Mouse (Mus musculus) kidney, embryonic 15.5 days (tissue): Measurements from ENCODE around the gene Gzme. TPM values are rescaled to one million over a fixed set of nuclear protein-coding genes. Genes with fewer than 3 reads are reported as not detected.
"Not testable (repeated sequence)": the region's sequence is repeated elsewhere in the genome, so short reads cannot be mapped to it uniquely, and the experiment has no call there.

ENCODE experiments used
- ATAC-seq: fragments of 200-750 bp; cut with Nextera tagmentation; replicated peaks from 2 replicates; pipeline ENCODE4 v1.8.0; 2017; ENCODE audit warnings: moderate TSS enrichment; ENCODE audit not compliant: low FRiP score
- H3K27ac ChIP-seq: fragments of 300-500 bp; sonication (generic); 2 replicates; pipeline ENCODE4 v1.5.1; 2015; ENCODE audit warnings: mild to moderate bottlenecking, inconsistent platforms
- H3K27me3 ChIP-seq: fragments of 300-500 bp; sonication (generic); 2 replicates; pipeline ENCODE4 v1.6.1; 2015; ENCODE audit warnings: inconsistent platforms
- H3K36me3 ChIP-seq: fragments of 300-500 bp; sonication (generic); 2 replicates; pipeline ENCODE4 v1.6.1; 2015; ENCODE audit warnings: inconsistent platforms
- H3K4me1 ChIP-seq: fragments of 300-500 bp; sonication (generic); 2 replicates; pipeline ENCODE4 v1.6.1; 2015; ENCODE audit warnings: inconsistent platforms
- H3K4me2 ChIP-seq: fragments of 300-500 bp; sonication (generic); 2 replicates; pipeline ENCODE4 v1.6.1; 2015; ENCODE audit warnings: moderate library complexity, mild to moderate bottlenecking, inconsistent platforms
- H3K4me3 ChIP-seq: fragments of 300-500 bp; sonication (generic); replicated peaks from 2 replicates; pipeline ENCODE4 v1.5.1; 2015; ENCODE audit warnings: mild to moderate bottlenecking, inconsistent platforms
- H3K9ac ChIP-seq: fragments of 300-500 bp; sonication (generic); 2 replicates; pipeline ENCODE4 v1.6.1; 2015; ENCODE audit warnings: mild to moderate bottlenecking, inconsistent platforms
- H3K9me3 ChIP-seq: fragments of 300-500 bp; sonication (generic); replicated peaks from 2 replicates; pipeline ENCODE4 v1.6.1; 2016; ENCODE audit warnings: inconsistent platforms
- WGBS: fragments of 180-500 bp; shearing (Covaris S2); methylation state at CpG from one replicate; pipeline ENCODE4 v1.1.7; 2015; ENCODE audit warnings: mixed read lengths; 5-methylcytosine and 5-hydroxymethylcytosine counted together
- polyA plus RNA-seq: library from polyadenylated mRNA; unstranded; fragments of >200 nt; fragmentation: Nextera tagmentation; extraction: Ambion mirVana; gene quantifications from 2 replicates; pipeline ENCODE4 v1.2.1, GENCODE M21; 2015

Gzme gene
- not detected in 2 replicates for polyA plus RNA-seq

DNA sequence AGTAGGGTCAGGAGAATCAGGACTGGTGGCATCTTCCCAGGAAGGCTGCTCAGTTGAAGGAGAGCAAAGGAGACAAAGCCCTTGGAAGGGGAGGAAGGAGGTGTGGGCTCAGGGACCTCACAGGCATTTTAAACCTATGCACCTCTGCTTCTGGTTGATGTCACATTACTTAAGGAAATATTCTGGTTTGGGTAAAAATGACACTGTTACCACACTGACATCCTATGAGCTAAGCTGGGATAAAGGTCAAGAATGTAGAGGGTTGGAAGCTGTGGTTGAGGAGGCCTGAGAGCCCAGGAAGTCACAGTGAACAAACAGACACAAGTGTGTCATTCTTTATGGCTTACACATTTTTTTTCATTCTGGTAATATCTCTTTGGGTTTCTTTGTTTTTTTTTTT, at the start of gene Gzme:
Gene Gzme, minus strand, starts transcription at position 101 of the 400 bp plus-strand sequence.
- no peaks in the 10 kb centered on the region for H3K36me3 ChIP-seq
- no peak within 1 kb of the TSS for H3K4me3 ChIP-seq
- H3K27me3 ChIP-seq = no peaks in the 10 kb centered on the region
- H3K27ac ChIP-seq = no peak within 1 kb of the TSS
- H3K9ac ChIP-seq = no peak within 1 kb of the TSS
- no peaks in the 10 kb centered on the region for H3K4me1 ChIP-seq
- no peaks in the 10 kb centered on the region for H3K9me3 ChIP-seq
- no peak within 1 kb of the TSS for H3K4me2 ChIP-seq
- no peak for ATAC-seq

GRCm38 (mm10) chr14:56168009-56168408, 47.6 kb upstream of the Gzme start:
- no peak overlapping the region for H3K4me2 ChIP-seq
- 74% methylated on average over 6 of the region's 6 CpGs for WGBS
- 0 out of 2 replicates have a peak, but pooled peaks cover 3% of the 10 kb centered on the region for H3K4me1 ChIP-seq
- no peak overlapping the region for H3K27ac ChIP-seq
- no peak overlapping the region for H3K9ac ChIP-seq
- H3K4me3 ChIP-seq = no peak overlapping the region
- no peaks in the 10 kb centered on the region for H3K36me3 ChIP-seq
- H3K27me3 ChIP-seq = no peaks in the 10 kb centered on the region
- no peaks in the 10 kb centered on the region for H3K9me3 ChIP-seq
- ATAC-seq = no peak

GRCm38 (mm10) chr14:56162109-56162508, 41.7 kb upstream of the Gzme start:
- Histone ChIP-seq H3K27me3 (no peaks in the 10 kb centered on the region), H3K4me2 (no peak overlapping the region), H3K36me3 (no peaks in the 10 kb centered on the region), H3K4me1 (no peaks in the 10 kb centered on the region), H3K9me3 (no peaks in the 10 kb centered on the region), H3K4me3 (no peak overlapping the region), H3K9ac (no peak overlapping the region), H3K27ac (no peak overlapping the region)
- 89% methylated on average over 2 of the region's 2 CpGs for WGBS
- ATAC-seq = no peak

GRCm38 (mm10) chr14:56159479-56159878, 39.1 kb upstream of the Gzme start, which contains the start of gene Gzmg:
TSS of gene Gzmg (minus strand) at chr14:56159579.
- 79% methylated on average over 2 of the region's 2 CpGs for WGBS
- not testable (repeated sequence) for H3K9ac ChIP-seq, ATAC-seq, H3K27me3 ChIP-seq, H3K4me2 ChIP-seq, H3K4me1 ChIP-seq, H3K36me3 ChIP-seq, H3K9me3 ChIP-seq, H3K27ac ChIP-seq, H3K4me3 ChIP-seq

GRCm38 (mm10) chr14:56155340-56155739, 34.9 kb upstream of the Gzme start:
- Histone ChIP-seq H3K27me3 (no peaks in the 10 kb centered on the region), H3K27ac (no peak overlapping the region), H3K36me3 (no peaks in the 10 kb centered on the region), H3K9me3 (no peaks in the 10 kb centered on the region), H3K9ac (no peak overlapping the region), H3K4me1 (no peaks in the 10 kb centered on the region), H3K4me2 (no peak overlapping the region), H3K4me3 (no peak overlapping the region)
- 73% methylated on average over 2 of the region's 2 CpGs for WGBS
- ATAC-seq = no peak

DNA sequence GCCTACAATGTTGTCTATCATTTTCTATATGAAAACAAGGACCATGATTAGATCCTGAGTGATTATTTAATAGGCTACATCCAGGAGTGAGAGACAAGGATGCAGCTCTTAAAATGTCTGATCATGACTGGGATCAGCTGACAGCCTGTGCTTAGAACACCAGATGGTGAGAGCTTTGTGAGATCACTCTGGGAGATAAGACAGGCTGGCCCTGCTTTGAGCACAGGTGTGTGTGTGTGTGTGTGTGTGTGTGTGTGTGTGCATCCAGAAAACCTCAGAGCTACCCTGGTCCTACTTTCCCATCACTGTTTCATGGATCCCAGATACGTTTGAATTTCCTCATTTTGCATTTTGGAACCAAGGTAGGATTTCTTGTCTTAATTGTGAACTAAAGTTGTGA, 13.2 kb upstream of the Gzme start:
- not testable (repeated sequence) for H3K4me2 ChIP-seq, H3K27ac ChIP-seq, H3K4me1 ChIP-seq, H3K4me3 ChIP-seq, H3K9ac ChIP-seq, H3K36me3 ChIP-seq, H3K9me3 ChIP-seq, H3K27me3 ChIP-seq, ATAC-seq
- WGBS = 90% methylated on average over 1 of the region's 1 CpGs

GRCm38 (mm10) chr14:56132508-56132907, 12.1 kb upstream of the Gzme start, which contains the start of gene Gzmd:
TSS of gene Gzmd (minus strand) at chr14:56132608.
- H3K27me3 ChIP-seq, H3K27ac ChIP-seq, H3K4me3 ChIP-seq, H3K9ac ChIP-seq, H3K9me3 ChIP-seq, ATAC-seq, H3K4me1 ChIP-seq, H3K4me2 ChIP-seq, H3K36me3 ChIP-seq: not testable (repeated sequence)
- WGBS = 72% methylated on average over 2 of the region's 2 CpGs

DNA sequence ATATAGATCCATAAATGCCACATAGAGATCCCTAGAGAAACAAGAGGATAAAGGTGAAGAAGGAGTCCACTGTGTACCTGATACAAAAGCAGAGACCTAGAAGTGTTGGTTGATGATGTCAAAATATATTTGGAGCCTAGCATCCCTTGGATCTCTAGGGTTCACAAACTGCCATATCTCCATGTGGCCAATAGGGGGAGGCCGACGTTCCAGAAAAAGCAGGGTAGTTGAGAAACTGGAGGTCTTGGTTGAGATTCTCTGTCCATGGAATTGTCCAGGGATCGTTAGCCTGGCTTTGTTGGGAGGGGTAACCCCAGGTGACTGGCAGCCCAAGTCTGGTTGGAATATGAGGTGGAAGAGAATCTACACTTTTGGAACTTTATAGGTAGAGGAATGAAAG, 7.9 kb upstream of the Gzme start:
- H3K27ac ChIP-seq = no peak overlapping the region
- no peaks in the 10 kb centered on the region for H3K4me1 ChIP-seq
- no peaks in the 10 kb centered on the region for H3K36me3 ChIP-seq
- H3K9me3 ChIP-seq = no peaks in the 10 kb centered on the region
- 55% methylated on average over 3 of the region's 3 CpGs for WGBS
- H3K9ac ChIP-seq = no peak overlapping the region
- no peak overlapping the region for H3K4me2 ChIP-seq
- ATAC-seq = no peak
- no peak overlapping the region for H3K4me3 ChIP-seq
- H3K27me3 ChIP-seq = no peaks in the 10 kb centered on the region

- Histone ChIP-seq H3K36me3 (no peaks in the 10 kb centered on the region), H3K4me2 (no peak overlapping the region), H3K27ac (no peak overlapping the region), H3K27me3 (no peaks in the 10 kb centered on the region), H3K4me3 (no peak overlapping the region), H3K4me1 (no peaks in the 10 kb centered on the region), H3K9ac (no peak overlapping the region), H3K9me3 (no peaks in the 10 kb centered on the region)
- ATAC-seq = no peak
- 83% methylated on average over 3 of the region's 3 CpGs for WGBS
These were observed 3.1 kb upstream of the Gzme start for GRCm38 (mm10) chr14:56123516-56123915.

DNA sequence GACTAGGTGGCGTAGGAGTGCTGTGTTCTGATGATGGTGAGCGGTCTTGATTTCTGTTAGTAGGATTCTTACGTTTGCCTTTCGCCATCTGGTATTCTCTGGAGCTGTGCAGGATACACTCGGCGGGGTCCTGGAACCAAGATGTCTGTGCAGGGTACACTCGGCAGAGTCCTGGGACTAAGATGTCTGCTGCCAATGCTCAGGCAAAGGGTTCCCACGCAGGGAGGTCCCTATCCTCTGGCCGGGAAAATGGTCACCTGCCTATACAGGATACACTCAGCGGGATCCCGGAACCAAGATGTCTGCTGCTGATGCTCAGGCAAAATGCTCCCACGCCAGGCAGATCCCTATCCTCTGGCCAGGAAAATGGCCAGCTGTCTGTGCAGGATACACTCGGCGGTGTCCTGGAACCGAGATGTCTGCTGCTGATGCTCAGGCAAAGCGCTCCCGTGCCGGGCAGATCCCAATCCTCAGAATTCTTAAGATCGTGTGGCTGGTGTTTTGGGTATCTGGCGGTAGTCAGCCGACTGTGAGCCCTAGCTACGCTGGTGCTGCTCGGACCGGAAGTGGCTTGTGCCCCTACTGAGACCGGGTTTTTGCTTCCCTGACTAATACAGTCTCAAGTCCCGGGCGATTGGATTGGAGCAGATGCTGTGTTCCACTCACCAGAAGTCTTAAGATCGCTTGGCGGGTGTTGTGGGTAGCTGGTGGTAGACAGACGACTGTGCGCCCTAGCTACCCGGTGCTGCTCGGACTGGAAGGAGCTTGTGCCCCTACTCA, 4.7 kb downstream of the Gzme start:
- H3K27ac ChIP-seq = not testable (repeated sequence)
- 93% methylated on average over 33 of the region's 33 CpGs for WGBS

GRCm38 (mm10) chr14:56105447-56106180, 14.8 kb downstream of the Gzme start:
- Histone ChIP-seq H3K27me3 (no peaks in the 10 kb centered on the region), H3K27ac (no peak overlapping the region), H3K9me3 (no peaks in the 10 kb centered on the region), H3K4me2 (no peak overlapping the region), H3K4me1 (no peaks in the 10 kb centered on the region), H3K36me3 (no peaks in the 10 kb centered on the region), H3K9ac (no peak overlapping the region), H3K4me3 (no peak overlapping the region)
- no peak for ATAC-seq
- WGBS = 85% methylated on average over 13 of the region's 13 CpGs

More for the DNA sequence above, 4.7 kb downstream of the Gzme start:
- not testable (repeated sequence) for H3K27me3 ChIP-seq, H3K36me3 ChIP-seq, ATAC-seq, H3K4me3 ChIP-seq, H3K4me1 ChIP-seq, H3K9ac ChIP-seq, H3K9me3 ChIP-seq, H3K4me2 ChIP-seq

DNA sequence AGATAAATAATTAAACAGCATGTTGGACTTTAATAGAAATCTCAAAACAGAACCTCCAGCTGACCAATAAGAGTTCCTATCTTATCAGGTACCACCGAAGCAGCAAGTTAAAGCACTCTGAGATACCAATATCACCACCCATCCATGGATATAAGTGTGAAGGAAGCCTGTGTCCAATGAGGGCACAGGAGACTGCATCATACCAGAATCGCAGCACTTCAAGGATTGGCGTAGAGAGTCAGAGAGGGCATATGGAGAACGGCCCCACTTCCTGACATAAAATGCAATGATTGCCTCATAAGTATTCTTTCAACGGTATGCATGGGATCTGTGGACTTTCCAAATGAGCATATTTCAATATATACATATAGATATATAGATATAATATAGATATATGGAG, 15.4 kb downstream of the Gzme start:
- no peaks in the 10 kb centered on the region for H3K36me3 ChIP-seq
- H3K4me3 ChIP-seq = no peak overlapping the region
- no peak overlapping the region for H3K4me2 ChIP-seq
- H3K9ac ChIP-seq = no peak overlapping the region
- H3K27ac ChIP-seq = no peak overlapping the region
- no peaks in the 10 kb centered on the region for H3K27me3 ChIP-seq
- no peaks in the 10 kb centered on the region for H3K4me1 ChIP-seq
- WGBS = 85% methylated on average over 5 of the region's 5 CpGs
- no peaks in the 10 kb centered on the region for H3K9me3 ChIP-seq
- no peak for ATAC-seq
